In genomic region chr5:114129550-114130210, GRCm38 (mm10) we compare ENCODE assay signal across 7 mouse cellular contexts. TPM values are rescaled to one million over a fixed set of nuclear protein-coding genes. Genes with fewer than 3 reads are reported as not detected.
A peak's percentile ranks its signal among the peaks of the same experiment; 100 is the strongest.
DNase-seq lines count a peak whose midpoint lies in the region; ATAC-seq and TF ChIP-seq lines count a peak whose summit lies in the region.

No protein-coding gene starts in this region.

- no peak for DNase-seq in neural tube, embryonic 11.5 days (ENCODE audit: low spot score)
- no peak for DNase-seq in neural tube, embryonic 10.5 days (ENCODE audit: extremely low spot score, low spot score)
- DNase-seq in forebrain, embryonic 11.5 days (ENCODE audit: low spot score) = no peak
- no peak for DNase-seq in limb, embryonic 14.5 days (ENCODE audit: low spot score)
- DNase-seq in layer of hippocampus, adult 9-11 months = no peak
- DNase-seq in adrenal gland, adult (ENCODE audit: inconsistent age in 2 of 2, low spot score in 1 of 2) = no peak

- H3K9me3 ChIP-seq in neural tube, embryonic 11.5 days (ENCODE audit: control insufficient read depth, low read length) = no peaks in the 10 kb centered on the region
- no peaks in the 10 kb centered on the region for H3K9me3 ChIP-seq in forebrain, embryonic 11.5 days (ENCODE audit: control insufficient read depth, low read length)
- H3K9me3 ChIP-seq in limb, embryonic 14.5 days (ENCODE audit: control insufficient read depth, low read length) = no peaks in the 10 kb centered on the region
- no peaks in the 10 kb centered on the region for H3K9me3 ChIP-seq in stomach, embryonic 16.5 days (replicated peaks; ENCODE audit: control insufficient read depth, low read length)

- no peak for ATAC-seq in neural tube, embryonic 11.5 days (ENCODE audit: insufficient read depth, low FRiP score, low TSS enrichment)
- ATAC-seq in forebrain, embryonic 11.5 days (replicated peaks; ENCODE audit: low FRiP score) = no peak
- no peak for ATAC-seq in limb, embryonic 14.5 days (ENCODE audit: low FRiP score, low read depth)
- no peak for ATAC-seq in stomach, embryonic 16.5 days (ENCODE audit: insufficient read depth, low FRiP score)

- H3K27ac ChIP-seq in neural tube, embryonic 11.5 days (ENCODE audit: low read depth, low read length) = no peak overlapping the region
- no peak overlapping the region for H3K27ac ChIP-seq in forebrain, embryonic 11.5 days (ENCODE audit: low read depth, low read length)
- no peak overlapping the region for H3K27ac ChIP-seq in limb, embryonic 14.5 days (replicated peaks; ENCODE audit: low read depth, low read length)
- no peak overlapping the region for H3K27ac ChIP-seq in stomach, embryonic 16.5 days (ENCODE audit: low read length)

- H3K4me2 ChIP-seq in neural tube, embryonic 11.5 days (ENCODE audit: low read depth) = peak overlapping the region; percentile 95
- peak overlapping the region; percentile 94 for H3K4me2 ChIP-seq in forebrain, embryonic 11.5 days (ENCODE audit: low read depth, low read length, severe bottlenecking)
- H3K4me2 ChIP-seq in limb, embryonic 14.5 days (replicated peaks; ENCODE audit: low read depth, low read length, severe bottlenecking) = peak overlapping the region; percentile 93
- H3K4me2 ChIP-seq in stomach, embryonic 16.5 days (ENCODE audit: low read depth, low read length) = peak overlapping the region; percentile 91

- TF ChIP-seq POLR2A in limb, embryonic 14.5 days (IDR thresholded peaks at IDR 0.05; ENCODE audit: borderline replicate concordance, extremely low read depth, insufficient read depth, insufficient read length) = no peak

- no peak overlapping the region for H3K9ac ChIP-seq in neural tube, embryonic 11.5 days (ENCODE audit: low read length)
- H3K9ac ChIP-seq in forebrain, embryonic 11.5 days (ENCODE audit: low read length) = no peak overlapping the region; the same call in 1 of the 2 replicates
- H3K9ac ChIP-seq in limb, embryonic 14.5 days (ENCODE audit: low read depth, low read length, severe bottlenecking) = no peak overlapping the region
- peak overlapping the region; percentile 66; the same call in 1 of the 2 replicates for H3K9ac ChIP-seq in stomach, embryonic 16.5 days (ENCODE audit: low read length)

- no peaks in the 10 kb centered on the region for H3K27me3 ChIP-seq in neural tube, embryonic 11.5 days (ENCODE audit: control insufficient read depth, insufficient read depth, low read length)
- no peaks in the 10 kb centered on the region for H3K27me3 ChIP-seq in forebrain, embryonic 11.5 days (ENCODE audit: control insufficient read depth, insufficient read depth, low read length)
- no peaks in the 10 kb centered on the region for H3K27me3 ChIP-seq in limb, embryonic 14.5 days (ENCODE audit: control insufficient read depth, insufficient read depth, low read length)
- no peaks in the 10 kb centered on the region for H3K27me3 ChIP-seq in stomach, embryonic 16.5 days (ENCODE audit: control insufficient read depth, insufficient read depth, low read length)

- H3K4me1 ChIP-seq in neural tube, embryonic 11.5 days (ENCODE audit: control insufficient read depth, insufficient read depth, low read length) = peaks cover 4% of the 10 kb centered on the region; the same call in 1 of the 2 replicates
- peaks cover 4% of the 10 kb centered on the region; the same call in 1 of the 2 replicates for H3K4me1 ChIP-seq in forebrain, embryonic 11.5 days (replicated peaks; ENCODE audit: control insufficient read depth, insufficient read depth, low read length)
- peaks cover 8% of the 10 kb centered on the region for H3K4me1 ChIP-seq in limb, embryonic 14.5 days (ENCODE audit: control insufficient read depth, insufficient read depth, low read length)
- H3K4me1 ChIP-seq in stomach, embryonic 16.5 days (ENCODE audit: control insufficient read depth, insufficient read depth, low read length) = peaks cover 35% of the 10 kb centered on the region

- WGBS in neural tube, embryonic 11.5 days = 81% methylated on average over 15 of the region's 15 CpGs
- WGBS in forebrain, embryonic 11.5 days = 84% methylated on average over 15 of the region's 15 CpGs
- 76% methylated on average over 15 of the region's 15 CpGs for WGBS in limb, embryonic 14.5 days
- 75% methylated on average over 15 of the region's 15 CpGs for WGBS in stomach, embryonic 16.5 days

- H3K4me3 ChIP-seq in neural tube, embryonic 11.5 days (ENCODE audit: low read depth, low read length) = peak overlapping the region; percentile 72
- peak overlapping the region; percentile 76 for H3K4me3 ChIP-seq in forebrain, embryonic 11.5 days (ENCODE audit: low read depth, low read length)
- peak overlapping the region; percentile 68 for H3K4me3 ChIP-seq in limb, embryonic 14.5 days (replicated peaks; ENCODE audit: low read length)
- H3K4me3 ChIP-seq in stomach, embryonic 16.5 days (replicated peaks; ENCODE audit: low read length) = peak overlapping the region; percentile 63

- no peaks in the 10 kb centered on the region for H3K36me3 ChIP-seq in neural tube, embryonic 11.5 days (ENCODE audit: control insufficient read depth, insufficient read depth, low read length)
- no peaks in the 10 kb centered on the region; the same call in 1 of the 2 replicates for H3K36me3 ChIP-seq in forebrain, embryonic 11.5 days (ENCODE audit: control insufficient read depth, insufficient read depth, low read length)
- peaks cover 4% of the 10 kb centered on the region for H3K36me3 ChIP-seq in limb, embryonic 14.5 days (ENCODE audit: control insufficient read depth, insufficient read depth, low read length)
- H3K36me3 ChIP-seq in stomach, embryonic 16.5 days (ENCODE audit: control insufficient read depth, insufficient read depth, low read length) = no peaks in the 10 kb centered on the region

RNA-seq across cellular contexts. Expression of gene Ung, which starts 0.5 kb away (rescaled TPM):
- 26.6 and 28.0 TPM in 2 replicates for polyA plus RNA-seq in neural tube, embryonic 11.5 days (2014; fragmentation: Nextera tagmentation; extraction: Ambion mirVana)
- 49.4 and 50.6 TPM in 2 replicates for polyA plus RNA-seq in forebrain, embryonic 11.5 days (2014; fragmentation: Nextera tagmentation; extraction: Ambion mirVana)
- 31.4 and 34.0 TPM in 2 replicates for polyA plus RNA-seq in limb, embryonic 14.5 days (2012; rRNA removed)
- 23.7 and 26.0 TPM in 2 replicates for polyA plus RNA-seq in limb, embryonic 14.5 days (2014; fragmentation: Nextera tagmentation; extraction: Ambion mirVana)
- 33.4 and 34.3 TPM in 2 replicates for polyA plus RNA-seq in stomach, embryonic 16.5 days (2015; fragmentation: Nextera tagmentation; extraction: Ambion mirVana)

RNA-seq across cellular contexts. Expression of gene Alkbh2, which starts 1.7 kb away (rescaled TPM):
- 12.8 and 13.1 TPM in 2 replicates for polyA plus RNA-seq in neural tube, embryonic 11.5 days (2014; fragmentation: Nextera tagmentation; extraction: Ambion mirVana)
- polyA plus RNA-seq in forebrain, embryonic 11.5 days (2014; fragmentation: Nextera tagmentation; extraction: Ambion mirVana) = 12.6 and 12.9 TPM in 2 replicates
- 15.5 and 18.9 TPM in 2 replicates for polyA plus RNA-seq in limb, embryonic 14.5 days (2012; rRNA removed)
- 10.9 and 11.5 TPM in 2 replicates for polyA plus RNA-seq in limb, embryonic 14.5 days (2014; fragmentation: Nextera tagmentation; extraction: Ambion mirVana)
- 4.8 and 6.1 TPM in 2 replicates for polyA plus RNA-seq in stomach, embryonic 16.5 days (2015; fragmentation: Nextera tagmentation; extraction: Ambion mirVana)

RNA-seq across cellular contexts. Expression of gene Acacb, which starts 16.7 kb away (rescaled TPM):
- 0.82 and 1.8 TPM in 2 replicates for polyA plus RNA-seq in neural tube, embryonic 11.5 days (2014; fragmentation: Nextera tagmentation; extraction: Ambion mirVana)
- 1.3 and 1.9 TPM in 2 replicates for polyA plus RNA-seq in forebrain, embryonic 11.5 days (2014; fragmentation: Nextera tagmentation; extraction: Ambion mirVana)
- polyA plus RNA-seq in limb, embryonic 14.5 days (2012; rRNA removed) = 4.9 and 6.0 TPM in 2 replicates
- 2.7 and 3.7 TPM in 2 replicates for polyA plus RNA-seq in limb, embryonic 14.5 days (2014; fragmentation: Nextera tagmentation; extraction: Ambion mirVana)
- polyA plus RNA-seq in stomach, embryonic 16.5 days (2015; fragmentation: Nextera tagmentation; extraction: Ambion mirVana) = 2.1 and 3.2 TPM in 2 replicates

RNA-seq across cellular contexts. Expression of gene Svop, which starts 38.3 kb away (rescaled TPM):
- 27.3 and 32.9 TPM in 2 replicates for polyA plus RNA-seq in neural tube, embryonic 11.5 days (2014; fragmentation: Nextera tagmentation; extraction: Ambion mirVana)
- 17.6 and 19.4 TPM in 2 replicates for polyA plus RNA-seq in forebrain, embryonic 11.5 days (2014; fragmentation: Nextera tagmentation; extraction: Ambion mirVana)
- polyA plus RNA-seq in limb, embryonic 14.5 days (2012; rRNA removed) = 0.10 and 0.21 TPM in 2 replicates
- 0.11 TPM in 1 of 2 replicates, not detected in the other for polyA plus RNA-seq in limb, embryonic 14.5 days (2014; fragmentation: Nextera tagmentation; extraction: Ambion mirVana)
- 1.8 and 2.0 TPM in 2 replicates for polyA plus RNA-seq in stomach, embryonic 16.5 days (2015; fragmentation: Nextera tagmentation; extraction: Ambion mirVana)
